Mouse (Mus musculus) midbrain, embryonic 16.5 days (tissue): ENCODE results near the gene Gfer. TPM values are rescaled to one million over a fixed set of nuclear protein-coding genes. Genes with fewer than 3 reads are reported as not detected.
"Not testable (repeated sequence)": the region's sequence is repeated elsewhere in the genome, so short reads cannot be mapped to it uniquely, and the experiment has no call there.

Experiments
- ATAC-seq: fragments of 200-750 bp; cut with Nextera tagmentation; 2 replicates; pipeline ENCODE4 v1.8.0; 2017; ENCODE audit warnings: moderate TSS enrichment
- H3K27ac ChIP-seq: fragments of 300-500 bp; sonication (generic); 2 replicates; pipeline ENCODE4 v1.5.1; 2014; ENCODE audit warnings: mild to moderate bottlenecking, low read length, mixed read lengths
- H3K27me3 ChIP-seq: fragments of 300-500 bp; sonication (generic); 2 replicates; pipeline ENCODE4 v1.6.1; 2014; ENCODE audit warnings: low read depth, low read length, mixed read lengths; ENCODE audit not compliant: control insufficient read depth, insufficient read depth
- H3K36me3 ChIP-seq: fragments of 300-500 bp; sonication (generic); 2 replicates; pipeline ENCODE4 v1.6.1; 2014; ENCODE audit warnings: mild to moderate bottlenecking, low read length, moderate library complexity, mixed read lengths; ENCODE audit not compliant: control insufficient read depth, insufficient read depth
- H3K4me1 ChIP-seq: fragments of 300-500 bp; sonication (generic); 2 replicates; pipeline ENCODE4 v1.6.1; 2014; ENCODE audit warnings: mild to moderate bottlenecking, low read length, mixed read lengths; ENCODE audit not compliant: control insufficient read depth, insufficient read depth
- H3K4me2 ChIP-seq: fragments of 300-500 bp; sonication (generic); 2 replicates; pipeline ENCODE4 v1.6.1; 2014; ENCODE audit warnings: mild to moderate bottlenecking, low read length, mixed read lengths
- H3K4me3 ChIP-seq: fragments of 300-500 bp; sonication (generic); 2 replicates; pipeline ENCODE4 v1.5.1; 2014; ENCODE audit warnings: low read depth, mild to moderate bottlenecking, low read length, moderate library complexity, mixed read lengths
- H3K9ac ChIP-seq: fragments of 300-500 bp; sonication (generic); 2 replicates; pipeline ENCODE4 v1.6.1; 2014; ENCODE audit warnings: low read depth, low read length, mixed read lengths
- H3K9me3 ChIP-seq: fragments of 300-500 bp; sonication (generic); replicated peaks from 2 replicates; pipeline ENCODE4 v1.6.1; 2014; ENCODE audit warnings: mild to moderate bottlenecking, low read length, mixed read lengths; ENCODE audit not compliant: control insufficient read depth, poor library complexity, severe bottlenecking
- WGBS: fragments of 180-500 bp; shearing (Covaris S2); extraction: QIAGEN DNeasy Blood & Tissue Kit; methylation state at CpG from one replicate; pipeline ENCODE4 v1.1.7; 2014; 5-methylcytosine and 5-hydroxymethylcytosine counted together
- polyA plus RNA-seq: library from polyadenylated mRNA; unstranded; fragments of >200 nt; fragmentation: Nextera tagmentation; extraction: Ambion mirVana; gene quantifications from 2 replicates; pipeline ENCODE4 v1.2.1, GENCODE M21; 2015

Gene Gfer
- polyA plus RNA-seq, 1 experiment from 2014 or later = 33.7 TPM

DNA sequence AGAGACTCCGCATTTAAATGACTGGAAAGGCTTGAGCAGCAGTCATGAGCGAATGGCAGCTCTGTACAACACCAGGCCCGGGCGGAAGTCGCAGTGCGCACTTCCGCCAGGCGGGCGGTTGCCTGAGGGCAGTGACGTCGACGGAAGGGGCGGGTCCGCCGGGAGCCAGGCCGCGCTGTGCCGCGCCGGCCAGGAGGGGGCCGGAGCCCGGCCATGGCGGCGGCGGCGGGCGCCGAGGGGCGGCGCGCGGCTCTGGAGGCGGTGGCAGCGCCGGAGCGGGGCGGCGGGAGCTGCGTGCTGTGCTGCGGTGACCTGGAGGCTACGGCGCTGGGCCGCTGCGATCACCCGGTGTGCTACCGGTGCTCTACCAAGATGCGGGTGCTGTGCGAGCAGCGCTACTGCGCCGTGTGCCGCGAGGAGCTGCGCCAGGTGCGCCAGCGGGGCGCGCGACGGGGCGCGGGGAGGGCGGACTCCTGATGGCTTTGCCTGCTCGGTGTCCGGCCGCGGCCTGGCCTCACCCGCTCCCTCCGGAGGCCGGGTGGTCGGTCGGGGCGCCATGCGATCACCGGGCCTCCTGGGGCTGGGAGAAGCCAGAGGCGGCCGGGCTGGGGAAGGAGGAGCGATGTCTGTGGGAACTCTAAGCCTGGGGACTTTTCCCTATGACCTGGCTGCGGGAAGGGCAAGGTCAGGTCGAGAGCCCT is 26.3 kb downstream of the Gfer start, which contains the start of gene Zfp598:
Gene Zfp598, plus strand, starts transcription at position 143 of the 701 bp plus-strand sequence.
- Histone ChIP-seq H3K27ac (peak within 1 kb of the TSS; percentile 89), H3K9me3 (no peaks in the 10 kb centered on the region), H3K4me1 (peaks cover 30% of the 10 kb centered on the region), H3K27me3 (no peaks in the 10 kb centered on the region), H3K4me2 (peak within 1 kb of the TSS; percentile 85), H3K36me3 (no peaks in the 10 kb centered on the region), H3K4me3 (peak within 1 kb of the TSS; percentile 98), H3K9ac (peak within 1 kb of the TSS; percentile 98)
- under 1% methylated on average over 54 of the region's 80 CpGs for WGBS
- peak; percentile 98 for ATAC-seq

DNA sequence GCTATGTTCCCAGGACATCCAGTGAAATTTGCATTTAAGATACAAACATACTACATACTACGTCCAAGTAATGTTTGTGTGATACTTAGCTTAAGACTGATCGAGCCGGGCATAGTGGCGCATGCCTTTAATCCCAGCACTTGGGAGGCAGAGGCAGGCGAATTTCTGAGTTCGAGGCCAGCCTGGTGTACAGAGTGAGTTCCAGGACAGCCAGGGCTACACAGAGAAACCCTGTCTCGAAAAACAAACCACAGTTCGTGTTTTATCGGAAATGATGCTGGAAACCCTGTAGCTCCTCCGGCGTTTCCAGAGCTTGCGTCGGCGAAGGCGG is 26.8 kb downstream of the Gfer start:
- peak overlapping the region; percentile 89 for H3K27ac ChIP-seq
- H3K9ac ChIP-seq = peak overlapping the region; percentile 98
- H3K36me3 ChIP-seq, H3K9me3 ChIP-seq, H3K27me3 ChIP-seq, ATAC-seq: not testable (repeated sequence)
- H3K4me3 ChIP-seq = peak overlapping the region; percentile 98
- H3K4me1 ChIP-seq = peaks cover 30% of the 10 kb centered on the region
- peak overlapping the region; percentile 85 for H3K4me2 ChIP-seq
- 13% methylated on average over 15 of the region's 15 CpGs for WGBS

DNA sequence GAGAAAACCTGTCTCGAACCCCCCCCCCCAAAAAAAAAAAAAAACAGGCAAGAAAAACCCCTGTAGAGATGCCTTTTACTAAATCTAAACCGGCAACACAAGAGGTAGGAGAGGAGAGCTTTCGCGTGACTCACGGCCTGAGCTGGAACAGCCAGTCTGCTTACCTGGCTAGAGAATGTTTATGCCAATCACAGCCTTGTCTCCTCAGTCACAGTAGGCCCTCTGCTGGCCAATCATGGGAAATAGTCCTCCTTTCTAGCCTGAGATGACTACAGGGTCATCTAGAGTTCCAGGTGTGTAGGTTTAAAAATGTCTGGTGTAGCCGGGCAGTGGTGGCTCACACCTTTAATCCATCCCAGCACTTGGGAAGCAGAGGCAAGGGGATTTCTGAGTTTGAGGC is 28.5 kb downstream of the Gfer start:
- 29% methylated on average over 6 of the region's 6 CpGs for WGBS
- Histone ChIP-seq H3K27ac (no peak overlapping the region), H3K4me2 (no peak overlapping the region), H3K36me3 (no peaks in the 10 kb centered on the region), H3K27me3 (no peaks in the 10 kb centered on the region), H3K9ac (no peak overlapping the region), H3K4me3 (no peak overlapping the region), H3K4me1 (peaks cover 25% of the 10 kb centered on the region), H3K9me3 (no peaks in the 10 kb centered on the region)
- no peak for ATAC-seq

- ATAC-seq, H3K27ac ChIP-seq, H3K27me3 ChIP-seq, H3K4me3 ChIP-seq, H3K36me3 ChIP-seq, H3K4me2 ChIP-seq, H3K9ac ChIP-seq, H3K9me3 ChIP-seq: not testable (repeated sequence)
- WGBS = 74% methylated on average over 7 of the region's 7 CpGs
- peaks cover 23% of the 10 kb centered on the region for H3K4me1 ChIP-seq
Measured at GRCm38 (mm10) chr17:24667011-24667410, 28.9 kb downstream of the Gfer start.

DNA sequence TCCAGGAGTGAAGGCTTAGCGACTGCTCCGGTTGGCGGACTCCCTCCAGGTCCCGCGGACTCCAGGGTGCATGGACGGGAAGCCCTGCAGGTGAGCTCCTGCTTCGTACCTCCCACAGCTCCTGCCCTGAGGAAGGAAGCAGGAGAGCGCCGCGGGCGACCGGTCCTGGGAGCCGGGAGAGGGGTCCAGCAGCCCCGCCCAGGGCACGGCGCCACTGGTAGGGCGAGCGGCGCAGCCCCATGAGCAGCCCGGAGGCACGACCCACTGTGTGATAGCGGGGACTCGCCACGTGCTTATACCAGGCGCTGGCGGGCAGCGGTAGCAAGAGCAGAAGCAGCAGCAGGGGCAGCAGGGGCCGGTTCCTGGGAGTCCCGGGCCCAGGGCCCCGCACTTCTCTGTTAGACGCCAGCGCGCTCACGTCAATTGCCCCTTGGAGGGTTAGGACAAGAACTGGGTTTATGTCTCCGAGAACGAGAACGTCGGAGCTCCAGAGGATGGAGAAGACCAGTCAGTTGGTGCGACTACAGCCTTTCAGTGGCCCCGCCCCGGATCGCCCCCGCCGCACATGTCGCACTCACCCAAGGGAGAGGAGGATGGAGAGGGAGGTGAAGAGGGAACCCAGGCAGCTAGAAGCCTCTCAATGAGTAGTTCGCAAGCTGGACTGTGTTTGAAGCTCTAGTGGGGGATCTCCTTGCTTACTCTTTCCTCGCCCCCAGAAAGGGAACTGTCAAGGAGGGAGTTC is 37.8 kb downstream of the Gfer start, which contains the start of gene Npw:
Gene Npw, minus strand, starts transcription at position 441 of the 742 bp plus-strand sequence.
- no peak within 1 kb of the TSS for H3K27ac ChIP-seq
- H3K4me2 ChIP-seq = peak within 1 kb of the TSS; percentile 57
- ATAC-seq = no peak
- H3K4me3 ChIP-seq = peak within 1 kb of the TSS; percentile 30
- H3K9ac ChIP-seq = peak within 1 kb of the TSS; percentile 34
- 2% methylated on average over 47 of the region's 47 CpGs for WGBS
- peaks cover 6% of the 10 kb centered on the region for H3K4me1 ChIP-seq
- no peaks in the 10 kb centered on the region for H3K9me3 ChIP-seq
- H3K27me3 ChIP-seq = peaks cover 39% of the 10 kb centered on the region
- no peaks in the 10 kb centered on the region for H3K36me3 ChIP-seq

DNA sequence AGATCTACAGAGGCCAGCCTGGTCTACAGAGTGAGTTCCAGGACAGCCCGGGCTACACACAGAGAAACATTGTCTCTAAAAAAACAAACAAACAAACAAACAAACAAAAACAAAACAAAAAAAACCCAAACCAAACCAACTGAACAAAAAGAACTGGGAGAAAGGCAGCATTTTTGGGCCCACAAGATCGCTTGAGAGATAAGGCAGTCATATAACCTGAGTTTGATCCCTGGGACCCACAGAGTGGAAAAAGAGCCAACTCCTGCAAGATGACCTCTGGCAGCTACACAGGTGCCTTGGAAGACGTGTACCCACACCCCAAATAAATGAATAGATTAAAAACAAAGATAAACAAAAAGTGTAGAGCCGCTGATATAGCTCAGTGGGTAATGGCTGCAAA is 41.0 kb downstream of the Gfer start:
- H3K9me3 ChIP-seq = no peaks in the 10 kb centered on the region
- peaks cover 36% of the 10 kb centered on the region for H3K27me3 ChIP-seq
- H3K4me3 ChIP-seq = no peak overlapping the region
- peaks cover 12% of the 10 kb centered on the region for H3K4me1 ChIP-seq
- no peak for ATAC-seq
- WGBS = 84% methylated on average over 4 of the region's 4 CpGs
- no peak overlapping the region for H3K27ac ChIP-seq
- no peaks in the 10 kb centered on the region for H3K36me3 ChIP-seq
- no peak overlapping the region for H3K4me2 ChIP-seq
- no peak overlapping the region for H3K9ac ChIP-seq

DNA sequence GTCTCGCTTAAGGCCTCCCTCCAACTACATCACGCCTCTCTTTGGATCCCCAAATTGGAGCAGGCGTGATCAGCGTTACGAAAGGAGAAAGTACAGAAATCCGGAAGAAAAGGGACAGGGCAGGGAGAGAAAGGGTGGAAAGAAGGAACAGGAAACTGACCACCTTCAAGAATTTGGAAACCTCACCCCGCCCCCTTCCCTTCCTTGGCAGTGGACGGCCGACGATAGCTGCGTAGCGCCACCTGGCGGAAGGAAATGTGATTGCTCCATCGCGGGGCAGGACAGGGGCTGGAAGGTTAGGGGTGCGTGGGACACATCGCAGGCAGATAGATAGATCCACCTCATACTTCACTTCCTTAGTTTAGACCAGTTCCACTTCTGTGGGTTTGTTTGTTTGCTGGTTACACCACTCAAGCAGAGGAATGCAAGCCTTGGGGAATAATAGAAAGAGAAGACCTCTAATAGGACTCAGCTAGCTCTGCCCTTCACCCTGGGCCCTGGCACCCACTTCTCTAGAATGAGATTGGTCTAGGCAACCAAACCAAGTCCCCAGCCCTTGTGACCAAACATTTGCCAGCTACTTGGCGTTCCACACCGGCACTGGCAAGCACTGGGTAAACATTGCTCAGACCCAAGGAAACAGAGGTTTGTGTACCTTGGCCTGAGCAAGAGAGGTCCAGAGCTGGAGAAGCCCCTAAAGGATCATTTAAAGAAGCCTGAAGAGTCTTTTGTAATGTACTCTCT is 41.8 kb downstream of the Gfer start:
- H3K27me3 ChIP-seq = peaks cover 30% of the 10 kb centered on the region
- WGBS = 4% methylated on average over 18 of the region's 19 CpGs
- H3K4me3 ChIP-seq = 0 out of 2 replicates have a peak overlapping the region, but pooled peaks have one; percentile 18
- H3K4me2 ChIP-seq = peak overlapping the region; percentile 54
- ATAC-seq = no peak
- H3K9ac ChIP-seq = peak overlapping the region; percentile 22; the same call in 1 of the 2 replicates
- no peak overlapping the region for H3K27ac ChIP-seq
- H3K4me1 ChIP-seq = peaks cover 12% of the 10 kb centered on the region
- no peaks in the 10 kb centered on the region for H3K9me3 ChIP-seq
- H3K36me3 ChIP-seq = no peaks in the 10 kb centered on the region

DNA sequence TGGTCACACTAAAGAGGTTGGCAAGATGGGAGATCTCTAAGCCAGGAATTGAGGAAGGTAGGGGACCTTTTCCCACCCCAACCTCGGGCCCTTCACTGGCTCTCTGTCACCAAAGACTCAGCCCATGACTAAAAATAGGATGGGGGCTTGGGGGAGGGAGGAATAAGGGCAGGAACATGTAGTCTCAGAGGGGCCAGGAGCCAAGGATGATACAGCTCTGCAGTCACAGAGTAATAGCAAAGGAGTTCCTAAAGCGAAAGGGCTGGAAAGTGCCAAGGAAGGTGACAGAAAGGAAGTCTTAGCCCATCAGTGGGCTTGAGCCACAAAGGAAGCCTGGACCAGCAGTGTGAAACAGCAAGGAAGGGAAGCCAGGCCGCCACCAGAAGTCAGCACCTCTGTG is 44.1 kb downstream of the Gfer start:
- Histone ChIP-seq H3K4me1 (peaks cover 6% of the 10 kb centered on the region), H3K9me3 (no peaks in the 10 kb centered on the region), H3K36me3 (no peaks in the 10 kb centered on the region), H3K4me3 (no peak overlapping the region), H3K9ac (no peak overlapping the region), H3K27me3 (peaks cover 7% of the 10 kb centered on the region), H3K4me2 (no peak overlapping the region), H3K27ac (no peak overlapping the region)
- ATAC-seq = no peak
- 65% methylated on average over 3 of the region's 3 CpGs for WGBS
